Mouse (Mus musculus) liver, embryonic 15.5 days (tissue): ENCODE measurements around the gene Tmem108. TPM values are rescaled to one million over a fixed set of nuclear protein-coding genes. Genes with fewer than 3 reads are reported as not detected.
"Not testable (repeated sequence)": the region's sequence is repeated elsewhere in the genome, so short reads cannot be mapped to it uniquely, and the experiment has no call there.

Experiments
- ATAC-seq: fragments of 200-750 bp; cut with Nextera tagmentation; 2 replicates; pipeline ENCODE4 v1.8.0; 2017; ENCODE audit warnings: moderate number of reproducible peaks, mild to moderate bottlenecking, moderate library complexity; ENCODE audit not compliant: insufficient read depth
- H3K27ac ChIP-seq: fragments of 300-500 bp; sonication (generic); replicated peaks from 2 replicates; pipeline ENCODE4 v1.5.1; 2015; ENCODE audit warnings: mild to moderate bottlenecking, inconsistent platforms
- H3K27me3 ChIP-seq: fragments of 300-500 bp; sonication (generic); 2 replicates; pipeline ENCODE4 v1.6.1; 2015; ENCODE audit warnings: mild to moderate bottlenecking, inconsistent platforms
- H3K36me3 ChIP-seq: fragments of 300-500 bp; sonication (generic); replicated peaks from 2 replicates; pipeline ENCODE4 v1.6.1; 2015; ENCODE audit warnings: moderate library complexity, mild to moderate bottlenecking, inconsistent platforms
- H3K4me1 ChIP-seq: fragments of 300-500 bp; sonication (generic); replicated peaks from 2 replicates; pipeline ENCODE4 v1.6.1; 2015; ENCODE audit warnings: inconsistent platforms
- H3K4me2 ChIP-seq: fragments of 300-500 bp; sonication (generic); 2 replicates; pipeline ENCODE4 v1.6.1; 2015; ENCODE audit warnings: moderate library complexity, mild to moderate bottlenecking, inconsistent platforms
- H3K4me3 ChIP-seq: fragments of 300-500 bp; sonication (generic); replicated peaks from 2 replicates; pipeline ENCODE4 v1.5.1; 2015; ENCODE audit warnings: mild to moderate bottlenecking, inconsistent platforms
- H3K9ac ChIP-seq: fragments of 300-500 bp; sonication (generic); 2 replicates; pipeline ENCODE4 v1.6.1; 2015; ENCODE audit warnings: moderate library complexity, mild to moderate bottlenecking, inconsistent platforms
- H3K9me3 ChIP-seq: fragments of 300-500 bp; sonication (generic); replicated peaks from 2 replicates; pipeline ENCODE4 v1.6.1; 2016; ENCODE audit warnings: inconsistent platforms
- WGBS: fragments of 180-500 bp; shearing (Covaris S2); methylation state at CpG from one replicate; pipeline ENCODE4 v1.1.7; 2015; ENCODE audit warnings: mixed read lengths; ENCODE audit not compliant: insufficient replicate concordance; 5-methylcytosine and 5-hydroxymethylcytosine counted together
- polyA plus RNA-seq: library from polyadenylated mRNA; unstranded; fragments of >200 nt; fragmentation: Nextera tagmentation; extraction: Ambion mirVana; gene quantifications from 2 replicates; pipeline ENCODE4 v1.2.1, GENCODE M21; 2015

Gene Tmem108
- polyA plus RNA-seq, 1 experiment from 2014 or later = 1.1 TPM

GRCm38 (mm10) chr9:103687130-103687529, 74.5 kb downstream of the Tmem108 start:
- Histone ChIP-seq H3K27me3 (no peaks in the 10 kb centered on the region), H3K36me3 (no peaks in the 10 kb centered on the region), H3K4me2 (no peak overlapping the region), H3K9me3 (no peaks in the 10 kb centered on the region), H3K27ac (no peak overlapping the region), H3K9ac (no peak overlapping the region), H3K4me3 (no peak overlapping the region), H3K4me1 (no peaks in the 10 kb centered on the region)
- 51% methylated on average over 6 of the region's 6 CpGs for WGBS
- ATAC-seq = no peak

DNA sequence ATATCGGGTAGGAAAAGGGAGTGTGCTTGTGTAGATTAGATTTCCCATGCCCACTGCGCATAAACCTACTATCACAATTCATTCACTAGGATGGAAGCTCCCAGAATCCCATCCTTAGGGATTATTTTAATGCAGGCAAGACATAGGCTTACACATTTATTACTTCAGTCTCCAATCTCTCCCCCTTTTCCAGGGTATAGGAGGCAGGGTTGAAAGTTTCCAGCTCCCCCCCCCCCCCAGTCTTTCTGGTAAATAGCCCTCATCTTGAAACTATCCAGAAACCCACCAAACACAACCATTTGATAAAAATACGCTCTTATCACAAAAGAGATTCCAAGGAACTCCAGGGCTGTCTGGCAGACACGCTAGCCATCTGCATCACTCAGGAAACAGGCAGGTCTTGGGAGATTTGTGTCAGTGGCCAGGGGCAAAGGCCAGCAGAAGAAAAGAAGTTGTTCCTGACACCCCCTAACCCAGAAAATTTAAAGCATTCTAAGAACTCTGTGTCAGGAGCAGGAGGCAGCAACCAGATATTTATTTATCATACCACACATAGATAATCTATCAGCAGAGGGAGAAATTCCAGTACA, 79.8 kb downstream of the Tmem108 start:
- ATAC-seq = no peak
- no peak overlapping the region for H3K27ac ChIP-seq
- WGBS = 51% methylated on average over 4 of the region's 4 CpGs
- H3K27me3 ChIP-seq = no peaks in the 10 kb centered on the region
- no peaks in the 10 kb centered on the region for H3K4me1 ChIP-seq
- no peaks in the 10 kb centered on the region for H3K36me3 ChIP-seq
- H3K9ac ChIP-seq = no peak overlapping the region
- no peak overlapping the region for H3K4me2 ChIP-seq
- H3K9me3 ChIP-seq = no peaks in the 10 kb centered on the region
- H3K4me3 ChIP-seq = no peak overlapping the region

DNA sequence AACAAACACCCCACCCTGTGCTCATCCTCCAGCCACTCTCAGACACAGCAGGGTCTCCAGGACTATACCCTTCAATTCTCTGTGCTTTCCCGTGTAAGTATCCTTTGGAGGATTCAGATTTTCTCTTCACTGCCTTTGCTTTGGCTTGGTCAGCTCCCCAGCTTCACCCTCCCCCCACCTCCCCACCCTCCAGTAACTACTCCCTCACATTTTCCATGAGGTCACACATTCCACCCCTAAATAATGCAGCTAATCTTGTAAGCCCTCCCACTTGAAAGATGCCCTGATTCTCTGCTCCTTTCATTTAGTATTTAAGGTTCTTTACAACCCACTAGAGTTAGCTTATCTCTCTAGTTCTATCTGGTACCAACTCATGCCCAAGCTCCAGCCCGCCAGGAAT, 82.4 kb downstream of the Tmem108 start:
- H3K36me3 ChIP-seq = no peaks in the 10 kb centered on the region
- no peaks in the 10 kb centered on the region for H3K27me3 ChIP-seq
- H3K4me1 ChIP-seq = no peaks in the 10 kb centered on the region
- ATAC-seq = no peak
- no peaks in the 10 kb centered on the region for H3K9me3 ChIP-seq
- H3K4me3 ChIP-seq = no peak overlapping the region
- 32% methylated on average over 2 of the region's 2 CpGs for WGBS
- H3K4me2 ChIP-seq = no peak overlapping the region
- no peak overlapping the region for H3K27ac ChIP-seq
- H3K9ac ChIP-seq = no peak overlapping the region

- no peak overlapping the region for H3K4me3 ChIP-seq
- ATAC-seq = no peak
- H3K36me3 ChIP-seq = no peaks in the 10 kb centered on the region
- no peak overlapping the region for H3K27ac ChIP-seq
- H3K4me1 ChIP-seq = no peaks in the 10 kb centered on the region
- no peaks in the 10 kb centered on the region for H3K9me3 ChIP-seq
- H3K27me3 ChIP-seq = no peaks in the 10 kb centered on the region
- no peak overlapping the region for H3K4me2 ChIP-seq
- WGBS = 54% methylated on average over 7 of the region's 7 CpGs
- H3K9ac ChIP-seq = no peak overlapping the region
Observed at GRCm38 (mm10) chr9:103678531-103679060, 83.0 kb downstream of the Tmem108 start.

DNA sequence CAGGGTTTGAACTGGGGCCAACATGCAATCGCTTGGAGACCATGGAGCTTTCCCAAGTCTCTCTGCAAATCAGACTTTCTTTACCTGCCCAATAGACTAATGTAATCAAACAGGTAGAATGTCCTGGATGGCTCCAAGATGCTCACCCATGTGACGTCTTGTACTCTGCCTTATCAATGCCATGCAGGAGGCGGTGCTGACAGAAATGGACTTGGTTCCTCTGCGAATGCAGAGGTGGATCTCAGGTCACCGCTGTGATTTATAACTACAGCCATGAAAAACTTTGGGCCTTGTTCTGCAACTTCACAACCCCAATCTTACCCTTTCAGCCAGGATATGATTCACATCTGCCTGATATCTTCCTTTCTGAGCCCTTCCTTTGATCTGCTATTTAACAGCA, 83.8 kb downstream of the Tmem108 start:
- Histone ChIP-seq H3K9me3 (no peaks in the 10 kb centered on the region), H3K27ac (no peak overlapping the region), H3K27me3 (no peaks in the 10 kb centered on the region), H3K4me3 (no peak overlapping the region), H3K36me3 (no peaks in the 10 kb centered on the region), H3K9ac (no peak overlapping the region), H3K4me2 (no peak overlapping the region), H3K4me1 (no peaks in the 10 kb centered on the region)
- 53% methylated on average over 5 of the region's 5 CpGs for WGBS
- ATAC-seq = no peak

- 67% methylated on average over 13 of the region's 13 CpGs for WGBS
- Histone ChIP-seq H3K9me3 (no peaks in the 10 kb centered on the region), H3K27ac (no peak overlapping the region), H3K9ac (no peak overlapping the region), H3K4me2 (no peak overlapping the region), H3K27me3 (no peaks in the 10 kb centered on the region), H3K36me3 (no peaks in the 10 kb centered on the region), H3K4me1 (no peaks in the 10 kb centered on the region), H3K4me3 (no peak overlapping the region)
- no peak for ATAC-seq
Observed at GRCm38 (mm10) chr9:103675721-103676480, 85.7 kb downstream of the Tmem108 start.

DNA sequence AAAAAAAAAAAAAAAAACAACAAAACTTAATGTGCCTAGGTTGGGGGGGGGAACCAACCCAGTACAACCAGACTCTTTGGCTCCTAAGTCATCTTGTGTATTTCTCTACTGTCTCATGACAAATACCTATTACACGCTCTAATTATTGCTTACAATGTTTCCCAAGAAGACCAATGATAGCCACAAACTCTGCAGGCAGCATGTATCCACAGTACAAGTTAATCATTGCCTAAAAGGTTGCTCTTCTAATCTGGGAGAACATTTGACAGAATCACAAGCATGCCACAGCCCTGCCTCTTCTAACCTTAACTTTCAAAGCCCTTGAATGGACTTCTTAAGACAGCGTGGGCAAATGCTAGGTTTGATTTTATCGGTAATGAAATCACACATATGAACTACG, 88.8 kb downstream of the Tmem108 start:
- Histone ChIP-seq H3K9me3 (peaks cover 5% of the 10 kb centered on the region; the same call in 1 of the 2 replicates), H3K4me1 (no peaks in the 10 kb centered on the region), H3K4me3 (no peak overlapping the region), H3K9ac (no peak overlapping the region), H3K4me2 (no peak overlapping the region), H3K36me3 (no peaks in the 10 kb centered on the region), H3K27ac (no peak overlapping the region), H3K27me3 (no peaks in the 10 kb centered on the region)
- no peak for ATAC-seq
- 72% methylated on average over 4 of the region's 4 CpGs for WGBS

GRCm38 (mm10) chr9:103670592-103671113, 91.0 kb downstream of the Tmem108 start:
- H3K4me2 ChIP-seq, H3K4me1 ChIP-seq, H3K27ac ChIP-seq, H3K27me3 ChIP-seq, H3K4me3 ChIP-seq, H3K9ac ChIP-seq, H3K36me3 ChIP-seq, H3K9me3 ChIP-seq, ATAC-seq: not testable (repeated sequence)
- WGBS = 74% methylated on average over 8 of the region's 8 CpGs

GRCm38 (mm10) chr9:103668830-103669229, 92.8 kb downstream of the Tmem108 start:
- ATAC-seq = no peak

DNA sequence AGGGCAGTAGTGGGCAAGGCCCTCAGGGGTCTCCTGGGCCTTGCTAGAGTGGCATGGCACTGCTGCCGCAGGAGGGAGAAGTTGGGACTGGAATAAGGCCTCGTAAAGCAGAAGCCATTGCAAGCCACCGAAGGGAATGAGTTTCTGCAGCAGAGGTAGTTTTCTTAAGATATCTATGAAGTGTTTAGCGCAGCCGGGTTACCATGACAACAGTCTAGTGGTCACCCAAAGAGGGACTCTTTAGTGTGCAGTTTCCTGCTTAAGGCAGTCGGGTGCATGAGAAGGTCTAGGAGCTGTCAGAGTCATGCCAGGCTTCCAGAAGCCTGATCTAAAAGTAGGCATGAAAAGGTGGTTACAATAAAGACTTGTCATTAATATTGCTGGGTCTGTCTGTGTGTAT, 95.8 kb downstream of the Tmem108 start:
- Histone ChIP-seq H3K27ac (no peak overlapping the region), H3K4me3 (no peak overlapping the region), H3K9me3 (peaks cover 5% of the 10 kb centered on the region; the same call in 1 of the 2 replicates), H3K4me1 (no peaks in the 10 kb centered on the region), H3K27me3 (no peaks in the 10 kb centered on the region), H3K4me2 (no peak overlapping the region), H3K36me3 (no peaks in the 10 kb centered on the region), H3K9ac (no peak overlapping the region)
- ATAC-seq = no peak
- 52% methylated on average over 6 of the region's 6 CpGs for whole genome bisulfite sequencing

More at GRCm38 (mm10) chr9:103668830-103669229, 92.8 kb downstream of the Tmem108 start:
- no peaks in the 10 kb centered on the region for H3K27me3 ChIP-seq
- no peaks in the 10 kb centered on the region for H3K36me3 ChIP-seq
- 68% methylated on average over 6 of the region's 6 CpGs for WGBS
- H3K4me1 ChIP-seq = no peaks in the 10 kb centered on the region
- no peak overlapping the region for H3K4me3 ChIP-seq
- H3K27ac ChIP-seq = no peak overlapping the region
- H3K4me2 ChIP-seq = no peak overlapping the region
- peaks cover 5% of the 10 kb centered on the region; the same call in 1 of the 2 replicates for H3K9me3 ChIP-seq
- no peak overlapping the region for H3K9ac ChIP-seq

DNA sequence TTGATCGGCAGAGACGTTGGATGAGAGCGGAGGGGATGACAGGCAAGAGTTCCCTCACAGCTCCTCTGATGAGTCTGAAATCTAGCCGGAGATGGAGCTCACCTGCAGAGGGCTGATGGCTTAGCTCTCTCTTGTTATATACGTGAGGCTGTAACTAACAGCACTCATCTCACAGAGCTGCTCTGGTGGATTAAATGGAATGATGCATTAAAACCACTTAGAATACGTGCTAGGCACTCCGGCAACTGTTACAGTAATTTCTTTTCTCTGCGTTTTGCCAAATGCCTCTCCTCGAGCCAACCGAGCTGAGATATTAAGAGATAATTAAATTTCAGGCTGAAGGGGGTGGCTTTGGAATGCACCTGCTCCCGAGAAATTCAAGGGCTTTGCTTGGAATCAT, 97.5 kb downstream of the Tmem108 start:
- 68% methylated on average over 11 of the region's 11 CpGs for WGBS
- H3K9ac ChIP-seq = no peak overlapping the region
- no peaks in the 10 kb centered on the region for H3K9me3 ChIP-seq
- no peaks in the 10 kb centered on the region for H3K27me3 ChIP-seq
- no peaks in the 10 kb centered on the region for H3K36me3 ChIP-seq
- no peak overlapping the region for H3K4me2 ChIP-seq
- H3K4me1 ChIP-seq = no peaks in the 10 kb centered on the region
- H3K4me3 ChIP-seq = no peak overlapping the region
- H3K27ac ChIP-seq = no peak overlapping the region
- no peak for ATAC-seq
